Mouse (Mus musculus) MN1 (cell line): ENCODE measurements at regions not wholly inside any gene's neighbourhood (a gene's known extent, or its start where the extent isn't known, plus 50 kb on each side); places are given as distances from the start of the nearest gene placed in this dataset.

Source experiments
- DNase-seq: peaks from one replicate; pipeline ENCODE4 v3.0.0-alpha.2; 2016; ENCODE audit warnings: low spot score

GRCm38 (mm10) chr15:95714408-95714807, 58.6 kb upstream of the Dbx2 start:
- no peak for DNase-seq

- DNase-seq: no peak
Measured at GRCm38 (mm10) chr15:95715941-95716340, 60.2 kb upstream of the Dbx2 start.

- DNase-seq: no peak
Measured at GRCm38 (mm10) chr15:95723699-95724098, 66.9 kb upstream of the Ano6 start.

- peak; percentile 86 for DNase-seq
Measured at GRCm38 (mm10) chr15:95725866-95726265, 64.8 kb upstream of the Ano6 start.

- DNase-seq: no peak
Measured at GRCm38 (mm10) chr15:95726516-95726915, 64.1 kb upstream of the Ano6 start.

GRCm38 (mm10) chr15:95735746-95736145, 54.9 kb upstream of the Ano6 start:
- DNase-seq: no peak
